Mouse (Mus musculus): Measurements from ENCODE around the gene Rnase1. TPM values are rescaled to one million over a fixed set of nuclear protein-coding genes. Genes with fewer than 3 reads are reported as not detected.

Gene Rnase1
- polyA plus RNA-seq, 1 experiment from 2014 or later: 0.20 TPM

Other genes starting within 250 kb of the Rnase1 start
- gene Klhl33, start 249.3 kb downstream of the Rnase1 start, polyA plus RNA-seq (2014; fragmentation: Nextera tagmentation; extraction: Ambion mirVana): 0.08 TPM in 1 of 2 replicates, not detected in the other
- gene Osgep, start 221.9 kb downstream of the Rnase1 start, polyA plus RNA-seq (2014; fragmentation: Nextera tagmentation; extraction: Ambion mirVana): 173 and 186 TPM in 2 replicates
- 447 and 466 TPM in 2 replicates for gene Apex1, start 221.8 kb downstream of the Rnase1 start, polyA plus RNA-seq (2014; fragmentation: Nextera tagmentation; extraction: Ambion mirVana)
- gene Pip4p1, start 215.9 kb downstream of the Rnase1 start, polyA plus RNA-seq (2014; fragmentation: Nextera tagmentation; extraction: Ambion mirVana): 47.3 and 52.8 TPM in 2 replicates
- 78.4 and 86.1 TPM in 2 replicates for gene Pnp, start 215.7 kb downstream of the Rnase1 start, polyA plus RNA-seq (2014; fragmentation: Nextera tagmentation; extraction: Ambion mirVana)
- gene Gm49342, start 202.3 kb downstream of the Rnase1 start, polyA plus RNA-seq (2014; fragmentation: Nextera tagmentation; extraction: Ambion mirVana): not detected in 2 replicates
- gene Pnp2, start 190.8 kb downstream of the Rnase1 start, polyA plus RNA-seq (2014; fragmentation: Nextera tagmentation; extraction: Ambion mirVana): 0.34 and 0.84 TPM in 2 replicates
- not detected in 2 replicates for gene Rnase10, start 139.0 kb downstream of the Rnase1 start, polyA plus RNA-seq (2014; fragmentation: Nextera tagmentation; extraction: Ambion mirVana)
- gene Rnase9, start 104.9 kb downstream of the Rnase1 start, polyA plus RNA-seq (2014; fragmentation: Nextera tagmentation; extraction: Ambion mirVana): not detected in 2 replicates
- not detected in 2 replicates for gene Rnase11, start 96.6 kb downstream of the Rnase1 start, polyA plus RNA-seq (2014; fragmentation: Nextera tagmentation; extraction: Ambion mirVana)
- not detected in 2 replicates for gene Rnase12, start 89.1 kb downstream of the Rnase1 start, polyA plus RNA-seq (2014; fragmentation: Nextera tagmentation; extraction: Ambion mirVana)
- gene Olfr750, start 72.3 kb downstream of the Rnase1 start, polyA plus RNA-seq (2014; fragmentation: Nextera tagmentation; extraction: Ambion mirVana): not detected in 2 replicates
- gene Rnase4, start 55.7 kb downstream of the Rnase1 start, polyA plus RNA-seq (2014; fragmentation: Nextera tagmentation; extraction: Ambion mirVana): 7.1 and 8.8 TPM in 2 replicates
- gene Ang, start 55.6 kb downstream of the Rnase1 start, polyA plus RNA-seq (2014; fragmentation: Nextera tagmentation; extraction: Ambion mirVana): 1.9 and 2.2 TPM in 2 replicates
- not detected in 2 replicates for gene Eddm3b, start 32.4 kb downstream of the Rnase1 start, polyA plus RNA-seq (2014; fragmentation: Nextera tagmentation; extraction: Ambion mirVana)
- gene Rnase6, start 22.9 kb downstream of the Rnase1 start, polyA plus RNA-seq (2014; fragmentation: Nextera tagmentation; extraction: Ambion mirVana): 0.20 and 0.41 TPM in 2 replicates
- gene Rnase2b, start 15.5 kb upstream of the Rnase1 start, polyA plus RNA-seq (2014; fragmentation: Nextera tagmentation; extraction: Ambion mirVana): not detected in 2 replicates
- not detected in 2 replicates for gene Ang2, start 52.4 kb upstream of the Rnase1 start, polyA plus RNA-seq (2014; fragmentation: Nextera tagmentation; extraction: Ambion mirVana)
- not detected in 2 replicates for gene Ear14, start 56.6 kb upstream of the Rnase1 start, polyA plus RNA-seq (2014; fragmentation: Nextera tagmentation; extraction: Ambion mirVana)
- not detected in 2 replicates for gene Rnase2a, start 109.3 kb upstream of the Rnase1 start, polyA plus RNA-seq (2014; fragmentation: Nextera tagmentation; extraction: Ambion mirVana)
- gene Gm7247, start 215.0 kb upstream of the Rnase1 start, polyA plus RNA-seq (2014; fragmentation: Nextera tagmentation; extraction: Ambion mirVana): not detected in 2 replicates

Data from limb, embryonic 11.5 days (tissue).